Mouse (Mus musculus) mouse embryonic stem cell (cell line): ENCODE data around the gene Pcdh7.
"Not testable (repeated sequence)": the region's sequence is repeated elsewhere in the genome, so short reads cannot be mapped to it uniquely, and the experiment has no call there.

Experiments used
- in situ Hi-C, 2 experiments: fragments of 300-500 bp; cut with MboI; formaldehyde crosslinking; loops; 1 replicate in 1 of 2; 3 replicates in 1 of 2; pipeline ENCODE4 v1.14.3; 2019 to 2020; ENCODE audit warnings: low sequenced_read_pairs in 2 of 2, low pct_unique_long_range_greater_than_20kb in 1 of 2, mixed read lengths in 1 of 2; ENCODE audit not compliant: unreplicated experiment in 1 of 2

The Pcdh7 gene

GRCm38 (mm10) chr5:58025123-58025522, 307.4 kb downstream of the Pcdh7 start:
- in situ Hi-C loops = no loop called here

GRCm38 (mm10) chr5:58025759-58026158, 308.0 kb downstream of the Pcdh7 start:
- in situ Hi-C loops = no loop called here

- in situ Hi-C loops = no loop called here
These were observed 322.1 kb downstream of the Pcdh7 start for GRCm38 (mm10) chr5:58039875-58040274.

- in situ Hi-C loops = no loop called here
These were observed 326.4 kb downstream of the Pcdh7 start for GRCm38 (mm10) chr5:58044216-58044615.

GRCm38 (mm10) chr5:58081054-58081453, 363.3 kb downstream of the Pcdh7 start:
- in situ Hi-C loops = no loop called here

DNA sequence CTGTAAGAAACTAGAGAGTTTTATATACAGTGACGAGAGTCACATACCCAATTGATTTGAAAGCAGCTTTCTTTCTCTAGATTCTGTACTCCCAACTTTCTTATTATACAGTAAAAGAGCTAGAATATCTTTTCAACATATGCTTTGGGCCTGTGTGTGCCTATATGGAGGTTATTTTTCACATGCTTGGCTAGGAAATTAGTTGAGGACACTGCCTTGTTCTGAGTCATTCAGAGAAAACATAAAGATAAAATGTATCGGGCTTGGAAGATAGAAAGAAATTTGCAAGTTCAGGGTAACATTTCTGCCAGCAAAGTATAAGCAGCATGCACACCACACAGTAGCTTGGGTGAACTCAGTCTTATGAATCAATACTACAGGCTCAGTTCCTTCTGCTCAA, 364.5 kb downstream of the Pcdh7 start:
- in situ Hi-C loops = no loop called here

DNA sequence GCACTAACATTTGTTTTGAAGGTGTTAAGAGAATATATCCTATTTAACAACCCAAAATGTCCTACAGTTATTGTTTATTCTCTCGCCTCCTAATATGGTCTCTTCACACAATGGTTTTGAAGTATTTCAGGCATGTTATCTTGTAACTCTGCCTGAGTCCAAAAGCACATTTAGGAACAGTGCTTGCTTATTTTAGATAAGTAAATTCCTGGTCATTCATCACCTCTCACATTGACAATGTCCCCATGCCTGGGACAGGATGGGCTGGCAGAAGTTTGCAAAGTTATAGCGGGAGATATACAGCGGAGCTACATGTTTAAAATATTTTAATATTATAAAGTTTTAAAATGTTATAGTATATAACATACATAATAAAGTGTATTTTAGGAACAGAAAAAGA, 365.3 kb downstream of the Pcdh7 start:
- in situ Hi-C loops = no loop called here

GRCm38 (mm10) chr5:58083972-58084371, 366.2 kb downstream of the Pcdh7 start:
- in situ Hi-C loops = no loop called here

- in situ Hi-C loops = no loop called here
These were observed 391.0 kb downstream of the Pcdh7 start for GRCm38 (mm10) chr5:58108665-58109364.

- in situ Hi-C loops = no loop called here
These were observed 398.3 kb downstream of the Pcdh7 start for GRCm38 (mm10) chr5:58116096-58116495.

DNA sequence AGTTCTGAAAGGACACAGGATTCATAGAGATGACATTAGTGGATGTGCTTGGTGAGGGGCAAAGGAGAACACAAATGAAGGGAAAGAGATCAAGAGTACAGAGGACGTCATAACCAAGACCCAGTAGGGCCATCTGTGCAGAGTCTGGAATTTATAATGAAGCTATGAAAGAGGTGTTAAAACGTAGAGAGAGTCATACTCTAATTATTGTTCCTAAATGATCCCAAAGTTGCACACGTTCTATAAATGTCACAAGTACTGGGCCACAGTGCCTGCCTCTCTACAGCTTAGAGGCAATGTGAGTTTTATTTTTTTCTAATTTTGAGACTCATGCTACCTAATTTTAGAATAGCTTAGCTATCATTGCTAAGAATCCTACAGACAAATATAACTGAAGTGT, 400.1 kb downstream of the Pcdh7 start:
- in situ Hi-C loops = no loop called here

DNA sequence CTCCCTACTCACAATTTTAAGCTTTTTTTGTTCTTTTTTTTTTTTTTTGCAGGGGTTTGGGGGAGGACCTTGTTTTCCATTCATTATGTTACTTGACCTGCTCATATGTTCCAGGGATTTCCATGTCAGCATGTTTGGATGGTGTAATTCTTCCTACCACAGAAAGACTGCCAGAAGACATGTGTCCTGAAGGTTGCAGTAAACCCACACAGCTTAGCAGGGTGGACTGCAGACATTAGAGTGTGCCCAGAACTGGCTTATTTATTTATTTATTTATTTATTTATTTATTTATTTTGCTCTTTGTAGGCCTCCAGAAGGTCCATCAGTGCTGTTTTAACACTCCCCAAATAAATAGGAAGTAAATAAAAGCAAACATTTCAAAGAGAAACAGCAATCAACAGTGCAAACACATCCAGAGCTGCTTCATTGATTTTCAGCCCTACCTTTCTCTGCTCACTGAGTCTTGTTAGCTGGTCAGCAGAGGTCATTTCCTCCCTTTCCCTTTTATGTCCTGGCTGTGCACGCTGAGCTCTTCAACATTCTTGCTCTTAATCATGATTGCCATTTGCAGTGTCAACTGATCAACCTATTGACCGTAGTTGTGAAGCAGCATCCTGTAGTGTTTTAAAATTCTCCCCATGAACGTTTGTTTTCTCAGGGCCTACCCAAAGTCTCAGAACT, 401.3 kb downstream of the Pcdh7 start:
- in situ Hi-C loops = no loop called here

- in situ Hi-C loops = no loop called here
These were observed 426.1 kb downstream of the Pcdh7 start for GRCm38 (mm10) chr5:58143897-58144296.

DNA sequence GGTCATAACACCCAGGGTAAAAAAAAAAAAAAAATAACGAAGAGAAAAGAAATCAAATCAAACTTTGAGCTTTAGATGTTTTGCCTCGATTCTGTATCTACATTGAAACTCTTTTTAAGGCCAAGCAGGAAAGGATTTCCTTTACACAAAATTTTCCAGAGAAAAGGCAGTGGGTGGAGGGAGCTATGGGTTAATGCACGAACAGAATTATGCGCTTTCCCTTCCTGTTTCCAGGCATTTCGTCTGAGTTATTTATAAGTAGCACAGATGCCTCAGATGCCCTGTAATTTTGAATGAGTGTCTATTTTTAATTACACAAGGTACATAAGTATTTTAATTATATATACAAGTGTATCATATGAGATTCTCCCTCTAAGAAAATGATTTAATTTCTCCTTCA, 436.2 kb downstream of the Pcdh7 start:
- in situ Hi-C loops = no loop called here

GRCm38 (mm10) chr5:58172218-58172617, 454.5 kb downstream of the Pcdh7 start:
- in situ Hi-C loops = no loop called here

DNA sequence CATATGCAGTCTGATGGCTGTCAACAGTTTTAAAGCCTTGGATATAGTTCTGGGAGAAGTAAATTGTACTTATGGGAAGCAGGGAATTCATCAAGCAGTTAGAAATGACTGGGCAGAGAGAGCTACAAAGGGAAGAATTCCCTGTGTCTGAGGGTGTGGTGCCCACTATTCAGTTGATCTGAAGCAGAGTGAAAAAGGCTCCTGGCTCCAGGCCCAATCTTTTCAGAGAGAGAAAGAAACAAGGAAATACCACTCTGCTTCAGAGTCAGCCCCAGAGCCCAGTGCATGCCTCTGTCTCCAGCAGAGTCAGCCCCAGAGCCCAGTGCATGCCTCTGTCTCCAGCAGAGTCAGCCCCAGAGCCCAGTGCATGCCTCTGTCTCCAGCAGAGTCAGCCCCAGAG, 456.6 kb downstream of the Pcdh7 start:
- in situ Hi-C loops = not testable (repeated sequence)

DNA sequence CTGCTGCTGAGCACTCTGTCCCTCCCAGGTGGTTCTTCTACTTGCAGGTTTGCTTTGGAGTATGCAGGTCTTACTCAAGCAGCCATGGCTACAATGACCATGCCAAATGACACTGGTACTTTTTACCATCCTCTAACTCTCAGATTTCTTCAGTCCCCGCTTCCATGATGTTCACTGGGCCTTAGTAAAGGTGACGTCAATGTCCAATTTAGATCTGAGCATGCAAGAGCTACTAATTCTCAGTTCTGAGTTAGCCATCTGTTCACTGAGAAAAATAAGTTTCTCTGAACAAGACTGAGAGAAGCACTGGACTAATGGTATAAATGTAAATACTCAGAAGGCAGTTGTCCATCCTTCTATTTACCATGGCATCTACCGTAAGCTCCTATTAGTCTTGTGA, 457.8 kb downstream of the Pcdh7 start:
- in situ Hi-C loops = no loop called here
